Mouse (Mus musculus) erythroid progenitor cell, adult 5-6 weeks (primary cell): ENCODE results near the gene Fam129b. TPM values are rescaled to one million over a fixed set of nuclear protein-coding genes. Genes with fewer than 3 reads are reported as not detected.
"Not testable (repeated sequence)": the region's sequence is repeated elsewhere in the genome, so short reads cannot be mapped to it uniquely, and the experiment has no call there.

Source experiments
- ATAC-seq: replicated peaks from 2 replicates; pipeline ENCODE4 v1.8.0; 2016; ENCODE audit warnings: moderate number of reproducible peaks, mild to moderate bottlenecking, moderate TSS enrichment, inconsistent platforms; ENCODE audit not compliant: poor library complexity, low FRiP score, severe bottlenecking
- total RNA-seq, 2 experiments: library from RNA; stranded (forward) in 1 of 2; stranded (reverse) in 1 of 2; fragments of 150-400 nt in 1 of 2; fragments of 186-747, 209-891 nt in 1 of 2; gene quantifications; 2 replicates each; pipeline versions ENCODE4 v1.2.3 to v1.2.4; 2015 to 2017; ENCODE audit warnings: low replicate concordance in 2 of 2

Fam129b gene
- total RNA-seq (2015; ENCODE audit: low replicate concordance) = 2.2 and 8.8 TPM in 2 replicates
- total RNA-seq (2017; ENCODE audit: low replicate concordance) = 5.0 and 11.5 TPM in 2 replicates

GRCm38 (mm10) chr2:32875675-32876489, at the start of gene Fam129b:
Fam129b (plus strand) TSS chr2:32876114.
- peak; percentile 81 for ATAC-seq

DNA sequence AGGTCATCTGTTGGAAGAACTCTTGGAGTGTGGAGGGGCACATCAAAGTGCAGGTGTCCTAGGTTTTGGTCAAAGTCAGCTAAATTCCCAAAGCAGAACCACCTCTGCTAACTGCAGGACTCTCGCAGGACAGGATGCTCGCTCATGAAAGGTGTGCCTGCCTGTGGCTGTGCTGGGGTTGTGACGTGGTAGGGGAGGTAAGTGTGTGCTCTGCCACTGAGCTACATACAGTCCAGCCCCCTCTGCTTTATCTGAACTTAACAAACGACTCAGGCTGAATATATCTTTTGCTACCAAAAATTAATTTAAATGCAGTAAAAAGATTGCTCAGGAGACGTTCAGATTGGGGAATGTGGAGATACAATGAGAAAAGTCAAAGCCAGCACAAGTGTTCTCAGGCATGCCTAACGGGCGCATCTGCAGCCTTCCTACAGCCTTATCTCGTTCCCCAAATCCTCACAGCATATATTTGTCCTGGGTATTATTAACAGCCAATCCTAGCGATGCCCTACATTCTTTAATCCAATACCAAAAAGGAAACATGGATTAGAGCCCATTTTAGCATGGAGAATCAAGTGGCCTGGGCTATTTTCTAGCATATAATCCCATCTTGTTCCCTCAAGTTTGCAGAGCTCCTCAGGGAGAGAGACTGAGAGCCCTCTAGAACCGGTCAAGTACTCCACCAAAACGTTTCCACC, 46.8 kb upstream of the Fam129b start:
- no peak for ATAC-seq

- ATAC-seq = no peak
These were observed 41.4 kb upstream of the Fam129b start for GRCm38 (mm10) chr2:32834496-32834895.

DNA sequence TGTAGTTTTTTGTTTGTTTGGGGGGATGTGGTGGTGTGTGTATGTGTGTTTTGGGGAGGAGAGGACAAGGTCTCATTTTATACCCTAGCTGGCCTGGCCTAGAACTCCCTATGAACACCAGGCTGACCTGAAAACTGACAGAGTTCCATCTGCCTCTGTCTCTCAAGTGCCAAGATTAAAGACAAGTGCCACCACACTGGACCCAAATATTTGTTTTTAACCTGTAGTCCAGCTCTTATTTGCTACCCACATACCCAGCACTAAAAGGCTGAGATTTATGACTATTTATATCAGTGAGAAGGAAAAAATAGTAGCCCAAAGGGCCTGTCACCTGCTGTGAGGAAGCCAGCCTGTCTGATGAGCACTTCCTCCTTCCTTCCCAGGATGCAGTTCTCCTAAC, 40.3 kb upstream of the Fam129b start:
- no peak for ATAC-seq

DNA sequence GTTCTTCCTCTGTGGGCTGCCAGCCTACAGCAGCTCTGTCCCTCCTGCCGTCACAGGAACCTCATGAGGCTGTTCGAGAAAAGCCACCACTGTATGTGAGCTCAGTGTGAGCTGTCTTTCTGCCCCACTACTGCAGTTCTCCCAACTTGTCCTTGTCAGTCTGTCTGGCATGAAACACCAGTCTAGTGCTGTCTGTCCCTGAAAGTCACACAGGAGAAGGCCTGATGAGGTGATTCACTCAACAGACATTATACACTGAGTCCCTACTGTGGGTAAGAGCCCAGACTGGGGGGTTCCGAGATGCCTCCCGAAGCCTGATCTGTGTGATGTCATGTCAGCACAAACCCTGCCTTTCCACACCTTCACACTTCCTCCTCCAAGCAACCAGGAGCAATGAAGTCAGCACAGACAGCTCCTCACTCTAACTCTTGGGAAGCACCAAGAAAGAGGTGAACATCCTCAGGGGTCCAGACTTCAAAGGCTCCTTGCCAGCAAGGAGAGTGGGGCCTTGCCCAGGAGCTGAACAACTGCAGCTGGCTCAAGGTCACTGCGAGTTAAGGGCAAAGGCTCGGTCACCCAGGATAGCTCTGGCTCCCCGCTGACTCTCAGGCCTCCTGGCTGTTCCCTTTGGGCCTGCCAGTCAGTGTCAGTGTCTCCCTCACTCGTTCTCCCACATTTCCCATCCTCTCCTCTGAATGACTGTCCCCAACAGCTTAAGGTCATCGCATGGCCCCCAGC, 37.6 kb upstream of the Fam129b start:
- ATAC-seq = no peak

GRCm38 (mm10) chr2:32839261-32839660, 36.7 kb upstream of the Fam129b start:
- ATAC-seq = no peak

- no peak for ATAC-seq
These were observed 34.8 kb upstream of the Fam129b start for GRCm38 (mm10) chr2:32841099-32841498.

DNA sequence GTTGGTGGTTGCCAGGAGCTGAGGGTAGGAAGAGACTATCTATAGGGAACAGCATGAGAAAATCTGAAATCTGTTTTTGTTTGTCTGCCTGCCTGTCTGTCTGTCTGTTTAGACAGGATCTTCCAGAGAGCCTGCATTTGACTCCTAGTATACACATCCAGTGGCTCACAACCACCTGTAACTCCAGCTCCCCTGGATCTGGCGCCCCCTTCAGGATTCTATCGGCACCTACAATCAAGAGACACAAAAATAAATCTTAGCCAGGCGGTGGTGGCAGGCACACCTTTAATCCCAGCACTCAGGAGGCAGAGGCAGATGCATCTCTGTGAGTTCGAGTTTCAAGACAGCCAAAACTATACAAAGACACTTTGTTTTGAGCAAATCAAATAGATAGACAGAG, 33.4 kb upstream of the Fam129b start:
- ATAC-seq = no peak

DNA sequence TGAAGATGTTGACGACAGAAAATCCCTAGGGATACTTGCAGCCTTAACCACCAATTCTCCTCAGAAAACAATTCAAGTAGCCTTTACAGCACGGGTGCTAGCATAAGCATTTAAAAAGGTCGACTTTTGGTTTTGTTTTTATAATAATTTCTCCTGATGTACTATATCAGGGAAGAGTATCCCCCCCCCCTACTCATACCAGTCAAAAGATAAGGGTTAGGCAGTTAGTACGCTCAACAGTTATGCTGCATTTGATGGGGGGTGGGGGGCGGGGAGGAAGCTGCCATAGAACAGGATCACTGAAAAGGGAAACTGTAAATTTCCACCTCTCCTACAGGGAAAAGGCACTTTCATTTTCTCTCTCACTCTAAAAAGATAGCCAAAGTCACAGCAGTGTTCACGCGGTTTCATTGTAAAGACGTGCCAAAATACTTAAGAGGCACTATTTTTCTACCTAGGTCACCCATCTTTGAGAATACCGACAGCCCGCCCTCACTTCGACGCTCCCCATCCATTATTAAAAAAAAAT, 30.3 kb upstream of the Fam129b start:
- no peak for ATAC-seq

- ATAC-seq = peak; percentile 61
These were observed 29.7 kb upstream of the Fam129b start for GRCm38 (mm10) chr2:32846101-32846804.

- peak; percentile 94 for ATAC-seq
These were observed 29.0 kb upstream of the Fam129b start, which contains the start of gene Stxbp1 for GRCm38 (mm10) chr2:32846805-32847467. Stxbp1 (minus strand) TSS chr2:32847245.

- ATAC-seq = peak; percentile 32
These were observed 28.5 kb upstream of the Fam129b start for GRCm38 (mm10) chr2:32847468-32847821.

- ATAC-seq = no peak
These were observed 23.8 kb upstream of the Fam129b start for GRCm38 (mm10) chr2:32852156-32852555.

GRCm38 (mm10) chr2:32853716-32854115, 22.2 kb upstream of the Fam129b start:
- ATAC-seq = not testable (repeated sequence)

DNA sequence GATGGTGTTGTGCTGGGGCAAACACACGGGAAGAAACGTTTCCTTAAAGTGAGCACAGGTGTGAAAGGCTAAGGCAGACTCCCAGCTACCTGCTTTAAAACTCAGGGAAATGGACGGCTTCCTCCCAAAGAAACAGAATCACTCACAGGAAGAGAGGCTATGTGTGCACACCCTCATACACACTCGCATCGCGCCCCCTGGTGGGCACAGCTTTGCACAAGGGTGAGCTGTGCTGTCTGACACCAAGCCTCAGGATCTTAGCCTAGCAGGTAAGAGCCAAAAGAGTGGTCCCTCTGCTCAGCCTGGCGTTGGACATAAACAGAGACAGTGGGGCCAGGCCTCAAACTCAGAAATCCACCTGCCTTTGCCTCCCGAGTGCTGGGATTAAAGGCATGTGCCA, 21.7 kb upstream of the Fam129b start:
- ATAC-seq = peak; percentile 64

GRCm38 (mm10) chr2:32855046-32855785, 20.7 kb upstream of the Fam129b start:
- ATAC-seq = no peak

DNA sequence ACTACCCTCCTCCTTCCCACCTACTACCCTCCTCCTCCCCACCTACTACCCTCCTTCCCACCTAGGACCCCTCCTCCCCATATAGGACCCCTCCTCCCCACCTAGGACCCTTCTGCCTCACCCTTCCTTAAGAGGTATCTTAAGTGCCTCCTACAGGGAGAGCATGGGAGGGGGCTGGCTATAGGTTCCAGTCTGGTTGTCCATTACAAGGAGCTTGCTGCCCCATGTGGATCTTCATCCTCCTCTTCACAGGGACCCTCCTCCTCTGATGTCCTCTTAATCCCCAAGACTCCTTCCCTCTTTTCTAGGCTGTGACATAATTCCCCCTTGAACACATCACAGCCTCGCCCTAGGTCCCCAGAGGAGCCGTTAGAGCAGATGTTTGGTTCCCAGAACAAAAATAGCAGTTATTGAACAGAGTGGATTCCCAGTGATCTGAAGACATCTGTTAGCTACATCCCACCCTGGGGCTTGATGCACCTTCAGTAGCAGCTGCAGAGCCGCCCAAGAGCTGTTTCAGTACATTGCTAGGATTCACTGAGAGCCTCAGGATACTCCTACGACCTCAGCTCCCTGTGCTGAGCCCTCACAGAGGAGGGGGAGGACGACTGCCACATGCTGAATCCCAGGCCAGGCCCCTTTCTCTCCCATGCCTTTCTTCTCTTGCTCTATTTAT, 20.0 kb upstream of the Fam129b start:
- ATAC-seq = no peak

DNA sequence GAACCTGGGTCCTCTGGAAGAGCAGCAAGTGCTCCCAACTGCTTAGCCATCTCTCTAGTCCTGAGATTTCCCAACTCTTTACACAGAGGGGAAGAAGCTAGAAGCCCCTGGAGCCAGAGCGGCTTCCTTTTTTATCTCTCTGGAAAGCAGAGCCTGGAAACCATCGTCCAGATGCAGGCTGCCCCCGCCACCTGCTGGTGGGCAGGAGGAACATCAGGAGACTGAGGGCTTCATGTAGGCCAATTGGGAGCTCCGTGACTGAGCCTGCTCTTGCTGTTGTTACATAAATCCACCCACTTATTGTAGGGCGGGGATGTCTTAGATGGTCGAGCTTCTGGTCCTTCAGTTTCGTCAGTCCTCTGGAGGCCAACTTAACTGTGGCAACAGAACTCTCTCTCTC, 18.3 kb upstream of the Fam129b start:
- ATAC-seq = peak; percentile 79
